ENCODE assay signal across 16 mouse cellular contexts in genomic region chr1:17545311-17545710, GRCm38 (mm10).
"Had no signal": no experiment of that assay in that cellular context is flagged by ENCODE, and none has a peak within 500 bp of the region (broad histone marks: within the 10 kb centered on the region; RNA-seq: fewer than 3 reads in every experiment).

No protein-coding gene starts in this region.

- H3K27me3 ChIP-seq: megakaryocyte, embryonic 14.5 days; midbrain, embryonic 13.5 days; midbrain, embryonic 15.5 days; neural tube, embryonic 12.5 days had no signal

- H3K9me3 ChIP-seq: megakaryocyte, embryonic 14.5 days; midbrain, embryonic 13.5 days; midbrain, embryonic 15.5 days; neural tube, embryonic 12.5 days had no signal

- H3K4me1 ChIP-seq: megakaryocyte, embryonic 14.5 days; midbrain, embryonic 13.5 days; midbrain, embryonic 15.5 days; neural tube, embryonic 12.5 days had no signal

- H3K27ac ChIP-seq: macrophage; midbrain, embryonic 13.5 days; midbrain, embryonic 15.5 days; neural tube, embryonic 12.5 days had no signal

- ATAC-seq: midbrain, embryonic 13.5 days; midbrain, embryonic 15.5 days had no signal

- H3K36me3 ChIP-seq: midbrain, embryonic 13.5 days; midbrain, embryonic 15.5 days; neural tube, embryonic 12.5 days had no signal

- H3K9ac ChIP-seq: midbrain, embryonic 13.5 days; midbrain, embryonic 15.5 days; neural tube, embryonic 12.5 days had no signal

- H3K4me3 ChIP-seq: megakaryocyte, embryonic 14.5 days; midbrain, embryonic 13.5 days; midbrain, embryonic 15.5 days; neural tube, embryonic 12.5 days had no signal

- H3K4me2 ChIP-seq: midbrain, embryonic 11.5 days; midbrain, embryonic 13.5 days; midbrain, embryonic 15.5 days; neural tube, embryonic 12.5 days had no signal

- DNase-seq: lung, adult 2 months; lung, postnatal 10 days; retina, postnatal 1 day; right cerebral cortex, adult 18-20 months; right cerebral cortex, postnatal 25 days; right cerebral cortex, postnatal 4 days; spleen, adult 18-20 months; thymus, adult 18-20 months; thymus, postnatal 14 days; thymus, postnatal 36 days had no signal
